ENCODE assay signal across 12 mouse cellular contexts in the genomic region with DNA sequence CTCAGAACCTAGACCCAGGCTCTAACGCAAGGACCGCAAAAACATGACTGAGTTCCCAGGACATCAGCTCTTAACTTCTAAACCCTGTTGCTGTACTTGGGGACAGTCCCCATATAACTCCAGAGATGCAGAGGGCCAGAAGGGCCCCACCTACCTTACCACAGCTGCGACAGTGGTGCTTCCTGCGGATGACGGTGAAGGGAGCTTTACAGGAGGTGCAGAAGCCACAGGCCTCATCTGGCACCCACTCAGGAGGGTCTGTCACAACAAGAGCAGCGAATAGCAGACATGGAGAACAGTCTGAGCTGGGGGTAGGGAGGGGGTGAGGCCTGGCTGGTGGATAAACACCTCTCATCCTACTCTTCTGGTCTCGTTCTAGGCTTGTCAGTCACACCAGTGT. TPM values are rescaled to one million over a fixed set of nuclear protein-coding genes. Genes with fewer than 3 reads are reported as not detected.
DNase-seq lines count a peak whose midpoint lies in the region; ATAC-seq lines count a peak whose summit lies in the region.
"Had no signal": no experiment of that assay in that cellular context is flagged by ENCODE, and none has a peak within 500 bp of the region (broad histone marks: within the 10 kb centered on the region; RNA-seq: fewer than 3 reads in every experiment).

No protein-coding gene starts in this region.

- H3K27ac ChIP-seq in lung, embryonic 15.5 days = no peak overlapping the region
- H3K27ac ChIP-seq: liver, embryonic 13.5 days; macrophage had no signal

- H3K36me3 ChIP-seq in lung, embryonic 15.5 days = no peaks in the 10 kb centered on the region
- H3K36me3 ChIP-seq: liver, embryonic 13.5 days had no signal

- DNase-seq in lung, postnatal 14 days = no peak
- DNase-seq in spleen, postnatal 14 days (ENCODE audit: low spot score in 2 of 2) = peak; percentile 24 to 28
- DNase-seq in embryo, embryonic 10.5 days (ENCODE audit: low spot score) = no peak
- DNase-seq in adrenal gland, postnatal 36 days = no peak
- DNase-seq in adrenal gland, adult 8-10 months = no peak
- DNase-seq: gastrocnemius, adult 2 months; kidney, postnatal 4 days; liver, embryonic 13.5 days had no signal

- peaks cover 8% of the 10 kb centered on the region; the same call in 1 of the 2 replicates for H3K4me1 ChIP-seq in lung, embryonic 15.5 days

- WGBS in lung, embryonic 15.5 days = 73% methylated on average over 7 of the region's 7 CpGs

- H3K4me2 ChIP-seq in lung, embryonic 15.5 days = no peak overlapping the region
- H3K4me2 ChIP-seq: liver, embryonic 13.5 days had no signal

- H3K9ac ChIP-seq in lung, embryonic 15.5 days = no peak overlapping the region
- H3K9ac ChIP-seq: liver, embryonic 13.5 days had no signal

- peak; percentile 33; the same call in 1 of the 2 replicates for ATAC-seq in lung, embryonic 15.5 days (ENCODE audit: borderline replicate concordance, extremely low read depth, low FRiP score, low TSS enrichment)
- ATAC-seq in inflammation-experienced regulatory T-cells, adult 6 months = peak; percentile 92

- H3K4me3 ChIP-seq in lung, embryonic 15.5 days = no peak overlapping the region
- H3K4me3 ChIP-seq: gastrocnemius, adult 2 months; liver, embryonic 13.5 days; myocyte had no signal

- H3K9me3 ChIP-seq in lung, embryonic 15.5 days = no peaks in the 10 kb centered on the region
- H3K9me3 ChIP-seq: liver, embryonic 13.5 days had no signal

- no peaks in the 10 kb centered on the region for H3K27me3 ChIP-seq in lung, embryonic 15.5 days
- H3K27me3 ChIP-seq: liver, embryonic 13.5 days had no signal

RNA-seq across cellular contexts. Expression of gene Mxd4, which starts 8.9 kb away (rescaled TPM):
- 44.5 and 50.0 TPM in 2 replicates for polyA plus RNA-seq in lung, embryonic 15.5 days (2015; fragmentation: Nextera tagmentation; extraction: Ambion mirVana)
- 100 to 1,000 TPM in 2 of 3 experiments, 10 to 100 TPM in 1; 94.4 to 152 (median 117) TPM for polyA plus RNA-seq in inflammation-experienced regulatory T-cells, adult 6 months (2017; shearing (Covaris generic))
- 100 to 1,000 TPM; 133 to 137 TPM for total RNA-seq in adrenal gland, postnatal 36 days (2021)
- 100 to 1,000 TPM; 118 to 131 (median 125) TPM for total RNA-seq in adrenal gland, adult 8-10 months (2022)

RNA-seq across cellular contexts. Expression of gene Haus3, which starts 27.1 kb away (rescaled TPM):
- polyA plus RNA-seq in lung, embryonic 15.5 days (2015; fragmentation: Nextera tagmentation; extraction: Ambion mirVana) = 42.2 and 43.9 TPM in 2 replicates
- 10 to 100 TPM; 87.3 to 95.6 (median 90.8) TPM for polyA plus RNA-seq in inflammation-experienced regulatory T-cells, adult 6 months (2017; shearing (Covaris generic))
- total RNA-seq in adrenal gland, postnatal 36 days (2021) = 10 to 100 TPM in 1 of 2 experiments, 1 to 10 TPM in 1; 8.9 to 10.3 TPM
- total RNA-seq in adrenal gland, adult 8-10 months (2022) = 1 to 10 TPM; 6.5 to 7.8 (median 7.7) TPM

RNA-seq across cellular contexts. Expression of gene Poln, which starts 27.2 kb away (rescaled TPM):
- polyA plus RNA-seq in lung, embryonic 15.5 days (2015; fragmentation: Nextera tagmentation; extraction: Ambion mirVana) = 0.60 and 1.2 TPM in 2 replicates
- polyA plus RNA-seq in inflammation-experienced regulatory T-cells, adult 6 months (2017; shearing (Covaris generic)) = 1 to 10 TPM in 2 of 3 experiments, under 1 TPM in 1; 0.47 to 5.8 (median 1.5) TPM
- 1 to 10 TPM; 8.0 to 8.5 TPM for total RNA-seq in adrenal gland, postnatal 36 days (2021)
- 1 to 10 TPM; 2.5 to 7.1 (median 5.3) TPM for total RNA-seq in adrenal gland, adult 8-10 months (2022)
- polyA plus RNA-seq: macrophage had no signal

Comparison
In these comparisons a context has a peak if more than half of its experiments do, and no peak if none do; other contexts are left out.
1. DNase-seq: peak in spleen, postnatal 14 days (2 of 2); none in lung, postnatal 14 days (single experiment), embryo, embryonic 10.5 days (single experiment), adrenal gland, postnatal 36 days (0 of 2) and adrenal gland, adult 8-10 months (single experiment).